Mouse (Mus musculus): ENCODE results near the gene Rin2.

GRCm38 (mm10) chr2:145656716-145657115 lies 18.3 kb upstream of the Rin2 start:
- TF ChIP-seq CTCF (IDR thresholded peaks at IDR 0.05; ENCODE audit: extremely low read depth, insufficient read length, insufficient replicate concordance, low read depth, low read length) (no peak), POLR2A (IDR thresholded peaks at IDR 0.05; ENCODE audit: low read depth, low read length) (no peak)

Data from small intestine, adult 2 months (tissue).